Mouse (Mus musculus): ENCODE measurements around the gene Steap3.

Gene Steap3

GRCm38 (mm10) chr1:120250586-120250985 is 21.9 kb downstream of the Steap3 start:
- DNase-seq (ENCODE audit: low spot score) = no peak

GRCm38 (mm10) chr1:120249842-120250241 is 22.7 kb downstream of the Steap3 start:
- no peak for DNase-seq (ENCODE audit: low spot score)

- no peak for DNase-seq (ENCODE audit: low spot score)
These were observed 24.3 kb downstream of the Steap3 start for GRCm38 (mm10) chr1:120248156-120248555.

GRCm38 (mm10) chr1:120247351-120247750 is 25.2 kb downstream of the Steap3 start:
- no peak for DNase-seq (ENCODE audit: low spot score)

GRCm38 (mm10) chr1:120246946-120247345 is 25.6 kb downstream of the Steap3 start:
- no peak for DNase-seq (ENCODE audit: low spot score)

- DNase-seq (ENCODE audit: low spot score) = no peak
These were observed 26.8 kb downstream of the Steap3 start for GRCm38 (mm10) chr1:120245661-120246131.

GRCm38 (mm10) chr1:120244646-120245045 is 27.9 kb downstream of the Steap3 start:
- no peak for DNase-seq (ENCODE audit: low spot score)

GRCm38 (mm10) chr1:120243987-120244386 is 28.5 kb downstream of the Steap3 start:
- no peak for DNase-seq (ENCODE audit: low spot score)

- DNase-seq (ENCODE audit: low spot score) = no peak
These were observed 35.4 kb downstream of the Steap3 start for GRCm38 (mm10) chr1:120237068-120237467.

GRCm38 (mm10) chr1:120236424-120236823 is 36.1 kb downstream of the Steap3 start:
- no peak for DNase-seq (ENCODE audit: low spot score)

- no peak for DNase-seq (ENCODE audit: low spot score)
These were observed 36.8 kb downstream of the Steap3 start for GRCm38 (mm10) chr1:120235631-120236215.

- no peak for DNase-seq (ENCODE audit: low spot score)
These were observed 40.3 kb downstream of the Steap3 start for GRCm38 (mm10) chr1:120232170-120232569.

- DNase-seq (ENCODE audit: low spot score) = peak; percentile 41
These were observed 41.2 kb downstream of the Steap3 start for GRCm38 (mm10) chr1:120231334-120231733.

GRCm38 (mm10) chr1:120229723-120230471 is 42.6 kb downstream of the Steap3 start:
- DNase-seq (ENCODE audit: low spot score) = no peak

- no peak for DNase-seq (ENCODE audit: low spot score)
These were observed 48.9 kb downstream of the Steap3 start for GRCm38 (mm10) chr1:120223613-120224012.

GRCm38 (mm10) chr1:120221285-120221684 is 51.2 kb downstream of the Steap3 start:
- no peak for DNase-seq (ENCODE audit: low spot score)

GRCm38 (mm10) chr1:120220841-120221240 is 51.7 kb downstream of the Steap3 start:
- DNase-seq (ENCODE audit: low spot score) = no peak

GRCm38 (mm10) chr1:120208502-120209230 is 63.8 kb downstream of the Steap3 start:
- DNase-seq (ENCODE audit: low spot score) = no peak

GRCm38 (mm10) chr1:120207568-120207967 is 64.9 kb downstream of the Steap3 start:
- DNase-seq (ENCODE audit: low spot score) = no peak

- no peak for DNase-seq (ENCODE audit: low spot score)
These were observed 67.7 kb downstream of the Steap3 start for GRCm38 (mm10) chr1:120204834-120205233.

GRCm38 (mm10) chr1:120203836-120204235 is 68.7 kb downstream of the Steap3 start:
- DNase-seq (ENCODE audit: low spot score) = no peak

GRCm38 (mm10) chr1:120202542-120202941 is 70.0 kb downstream of the Steap3 start:
- DNase-seq (ENCODE audit: low spot score) = no peak

GRCm38 (mm10) chr1:120198942-120199341 is 73.6 kb downstream of the Steap3 start:
- no peak for DNase-seq (ENCODE audit: low spot score)

Measured in yolk sac, embryonic 10.5 days (tissue).